Mouse (Mus musculus) ES-E14 (cell line): ENCODE measurements around the gene Scn8a.

ENCODE experiments used
- CHD2 ChIP-seq: IDR thresholded peaks from 2 replicates; pipeline ENCODE4 v1.6.1; 2014; ENCODE audit warnings: mild to moderate bottlenecking, low read depth, low read length, inconsistent platforms
- HCFC1 ChIP-seq: IDR thresholded peaks from 2 replicates; pipeline ENCODE4 v1.6.1; 2012; ENCODE audit warnings: low read length, inconsistent platforms, borderline replicate concordance; ENCODE audit not compliant: insufficient read depth
- ZC3H11A ChIP-seq: IDR thresholded peaks from 2 replicates; pipeline ENCODE4 v1.6.1; 2012; ENCODE audit warnings: low read depth, mild to moderate bottlenecking, inconsistent platforms, low read length, borderline replicate concordance
- ZNF384 ChIP-seq: IDR thresholded peaks from 2 replicates; pipeline ENCODE4 v1.6.1; 2012; ENCODE audit warnings: low read depth, low read length, inconsistent platforms

DNA sequence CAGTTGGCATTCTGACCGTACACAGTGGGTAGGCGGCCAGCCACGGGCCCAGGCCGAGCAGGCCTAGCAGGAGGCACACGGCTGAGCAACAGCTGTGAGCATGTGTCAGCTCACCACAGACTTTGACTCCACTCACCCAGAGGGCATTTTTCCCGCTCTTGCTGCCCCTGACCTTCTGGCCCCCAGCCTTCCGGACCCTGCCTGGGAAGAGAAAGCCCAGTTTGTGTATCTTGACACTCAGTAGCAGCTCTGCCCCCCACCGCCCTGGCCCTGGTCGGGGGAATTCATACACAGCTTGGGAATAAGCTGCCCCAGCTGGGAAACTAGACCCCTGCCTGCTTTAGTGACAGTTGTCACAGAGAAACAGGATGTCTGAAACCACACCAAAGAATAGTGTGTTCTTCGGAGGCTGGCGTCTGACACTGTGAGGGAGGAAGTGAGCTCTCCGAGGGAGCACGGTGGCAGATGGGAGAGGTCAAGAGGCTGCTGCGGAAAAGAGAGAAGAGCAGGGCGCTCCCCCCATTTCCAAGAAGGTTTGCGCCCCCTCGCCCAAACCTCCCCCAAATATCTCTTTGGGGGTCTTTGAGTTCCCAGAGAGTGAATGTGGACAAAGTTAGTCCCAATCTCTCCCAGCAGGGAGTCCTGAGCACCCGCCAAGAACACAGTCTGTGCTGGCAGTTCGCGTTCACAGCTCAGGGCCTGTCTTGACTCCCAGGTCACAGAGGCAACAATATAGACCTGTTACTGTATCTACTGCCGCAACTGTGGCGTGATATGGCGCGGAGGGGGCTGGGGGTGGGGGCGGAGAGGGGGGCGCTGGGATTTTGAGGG is 24.4 kb upstream of the Scn8a start:
- TF ChIP-seq ZNF384 (no peak), HCFC1 (no peak), CHD2 (no peak), ZC3H11A (no peak)
